Mouse (Mus musculus): ENCODE results near the gene Prkca. TPM values are rescaled to one million over a fixed set of nuclear protein-coding genes. Genes with fewer than 3 reads are reported as not detected.

Prkca gene
- total RNA-seq, 4 experiments from 2014 or later = 9.0 to 12.0 (median 10.6) TPM

- no peak for DNase-seq
Measured at GRCm38 (mm10) chr11:108260775-108261517, 82.8 kb downstream of the Prkca start.

GRCm38 (mm10) chr11:108259391-108259790 lies 84.3 kb downstream of the Prkca start:
- DNase-seq = no peak

DNA sequence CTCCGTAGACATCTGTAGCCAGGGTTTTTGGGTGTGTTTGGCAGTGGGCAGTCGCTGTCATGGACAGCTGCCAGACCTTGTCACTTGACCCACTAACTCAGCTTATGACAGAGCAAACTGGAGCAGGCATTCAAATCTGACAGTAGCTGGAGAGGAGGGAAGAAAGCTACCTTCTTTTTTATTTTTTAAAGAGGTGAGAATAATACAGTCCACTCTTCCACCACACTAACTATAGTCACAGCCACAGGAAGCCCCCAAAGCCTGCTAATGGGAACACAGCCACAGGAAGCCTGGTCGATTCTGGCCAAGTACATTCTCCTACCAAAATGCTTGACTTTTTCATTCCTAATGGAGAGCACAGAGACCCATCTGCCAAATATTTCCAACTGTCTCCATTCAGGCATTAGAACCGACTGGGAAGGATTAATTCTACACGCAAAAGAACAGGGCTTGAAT lies 84.9 kb downstream of the Prkca start:
- peak; percentile 46 for DNase-seq

DNA sequence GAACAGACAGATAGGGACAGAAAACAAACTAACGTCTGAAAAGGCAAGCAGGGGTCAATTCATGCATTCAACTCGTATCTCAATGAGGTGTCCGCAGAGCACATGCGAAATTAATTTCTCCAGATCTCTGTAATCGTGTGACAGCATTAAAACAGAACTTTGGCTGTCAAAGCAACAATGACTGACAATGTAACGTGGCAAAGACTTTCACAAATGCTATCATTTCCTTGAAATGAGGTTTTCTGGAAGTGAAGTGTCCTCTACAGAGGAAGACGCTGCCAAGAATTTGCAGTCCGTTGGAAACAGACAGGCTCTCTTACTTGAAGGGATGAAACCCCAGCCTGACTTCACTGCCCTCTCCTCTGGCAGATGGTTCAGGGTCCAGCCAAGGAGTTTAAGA lies 85.8 kb downstream of the Prkca start:
- DNase-seq = no peak

GRCm38 (mm10) chr11:108254681-108255080 lies 89.0 kb downstream of the Prkca start:
- DNase-seq = no peak

DNA sequence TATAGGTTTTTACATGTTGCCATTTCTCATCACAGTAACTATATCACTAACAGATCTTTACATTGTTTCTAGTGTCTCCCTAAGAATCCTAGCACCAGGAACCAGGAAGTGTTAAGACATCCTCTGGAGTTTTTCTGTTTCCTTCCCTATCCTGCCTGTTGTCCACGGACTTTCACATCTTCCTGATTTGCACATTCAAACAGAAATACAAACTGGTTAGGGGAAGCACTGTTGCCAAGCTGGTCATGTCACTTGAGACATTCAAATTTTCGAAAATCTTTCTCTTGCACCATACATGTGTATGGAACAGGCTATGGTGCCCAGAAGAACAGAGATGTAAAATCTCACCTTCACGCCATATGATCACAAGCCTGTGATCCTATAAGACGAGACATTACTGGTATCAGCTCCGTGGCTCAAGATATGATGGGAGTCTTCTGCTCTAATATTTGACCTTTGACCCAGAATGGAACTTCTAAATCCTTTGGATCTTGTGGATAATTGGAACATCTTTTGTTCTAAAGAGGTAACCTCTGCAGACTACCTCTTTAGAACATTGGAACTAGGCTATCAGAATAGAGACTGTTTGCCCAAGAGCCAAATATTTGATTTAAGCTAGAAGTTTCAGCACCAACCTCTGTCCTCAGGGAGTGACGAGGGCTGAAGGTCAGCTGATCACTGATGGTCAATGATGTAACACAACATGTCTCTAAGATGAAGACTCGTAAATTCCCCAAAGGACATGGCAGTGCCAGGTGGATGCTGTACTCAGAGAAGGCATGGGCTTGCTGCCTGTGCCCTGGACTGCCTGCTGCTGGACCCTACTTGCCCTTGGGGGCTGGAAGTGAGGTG lies 91.6 kb downstream of the Prkca start:
- no peak for DNase-seq

DNA sequence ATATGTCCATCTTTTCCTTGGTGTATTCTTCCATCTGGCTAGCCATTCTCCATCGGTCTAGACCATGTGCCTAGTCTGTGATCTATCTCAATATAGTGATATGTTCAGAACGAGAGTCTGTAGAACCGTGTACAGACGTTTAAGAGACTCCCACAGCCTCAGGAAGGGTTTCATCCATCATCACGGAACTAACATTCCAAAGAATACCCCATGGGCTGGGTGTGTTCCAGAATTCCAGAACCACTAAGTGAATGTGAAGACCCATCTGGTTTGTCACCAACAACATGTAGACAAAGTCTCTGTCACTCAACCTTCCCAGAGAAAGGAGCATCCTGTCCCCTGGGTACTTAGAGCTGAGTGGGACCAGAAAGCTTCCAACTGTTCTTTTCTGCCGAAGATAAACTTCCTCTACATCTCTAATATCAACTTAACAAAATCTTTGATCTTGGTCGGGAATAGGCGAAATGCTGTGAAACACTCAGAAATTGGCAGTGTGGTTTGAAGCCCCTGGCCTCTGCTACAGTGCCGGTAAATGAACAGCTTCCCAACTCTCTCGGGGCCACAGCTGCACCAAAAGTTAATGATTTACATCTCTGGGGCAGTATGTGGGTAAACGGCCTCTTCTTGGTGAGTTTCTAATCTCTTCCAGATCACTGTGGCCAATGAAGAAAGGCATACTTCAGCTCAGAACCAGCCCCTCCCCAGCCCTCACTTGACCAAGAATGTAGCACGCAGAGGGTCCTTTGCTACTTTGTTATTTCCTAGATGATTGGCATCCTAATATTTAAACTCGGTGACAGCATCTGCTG lies 92.7 kb downstream of the Prkca start:
- DNase-seq = no peak

DNA sequence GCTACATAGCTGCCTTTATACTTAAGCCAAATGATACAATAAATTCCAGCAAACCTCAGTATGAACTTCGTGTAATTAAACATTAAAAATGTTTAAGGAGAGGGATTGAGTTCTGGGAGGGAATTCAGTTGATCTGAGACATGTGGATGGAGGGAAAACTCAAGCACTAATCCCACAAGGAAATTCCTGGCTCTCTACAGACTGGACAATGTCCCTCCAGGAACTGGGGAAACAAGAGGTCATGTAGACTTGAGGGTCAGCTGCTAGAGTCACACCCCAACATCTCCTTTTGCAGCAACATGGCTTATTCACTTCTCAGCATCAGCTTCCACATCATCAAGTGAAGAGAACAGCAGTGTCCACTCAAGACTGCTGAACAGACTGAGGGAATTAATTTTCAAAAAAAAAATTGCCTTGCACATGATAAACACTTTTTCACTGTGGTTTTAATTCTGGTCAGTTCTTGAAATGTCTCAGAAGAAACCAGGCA lies 93.5 kb downstream of the Prkca start:
- no peak for DNase-seq

GRCm38 (mm10) chr11:108249487-108249886 lies 94.2 kb downstream of the Prkca start:
- no peak for DNase-seq

GRCm38 (mm10) chr11:108249047-108249403 lies 94.7 kb downstream of the Prkca start:
- no peak for DNase-seq

DNA sequence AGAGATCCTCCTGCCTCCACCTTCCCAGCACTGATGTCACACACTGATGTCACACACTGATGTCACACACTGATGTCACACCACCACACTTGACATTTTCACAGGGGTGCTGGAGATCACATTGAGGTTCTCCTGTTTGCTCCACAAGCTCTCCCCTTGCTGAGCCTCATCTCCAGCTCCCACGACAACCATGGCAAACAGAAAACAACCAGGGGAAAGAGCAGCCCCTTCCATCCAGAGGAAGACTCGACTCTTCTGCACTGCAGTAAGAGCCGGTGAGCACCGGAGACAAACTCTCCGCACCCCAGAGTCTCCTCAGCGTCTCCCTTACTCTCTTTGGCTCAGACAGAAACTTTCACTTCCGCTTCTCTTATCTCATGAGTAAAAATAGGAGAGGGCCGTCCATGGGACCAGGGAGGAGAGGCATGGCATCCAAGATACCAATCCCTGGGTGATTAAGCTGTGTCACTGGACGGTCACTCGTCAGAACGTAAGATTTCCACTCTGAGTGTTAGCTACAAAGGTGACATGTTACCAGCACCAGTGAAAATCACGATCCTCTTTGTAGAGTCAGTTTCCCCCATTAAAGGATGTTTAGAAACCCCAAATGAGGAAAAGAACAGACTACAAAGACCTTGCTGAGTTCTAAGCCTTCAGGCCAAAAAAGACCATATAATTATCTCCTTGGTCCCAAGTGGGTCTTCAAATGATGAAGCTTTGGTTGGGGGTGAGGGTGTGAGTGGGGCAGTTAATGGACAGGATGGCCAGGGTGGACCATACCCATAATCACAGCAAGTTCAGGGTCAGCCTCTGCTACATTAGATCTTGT lies 95.3 kb downstream of the Prkca start:
- DNase-seq = no peak

DNA sequence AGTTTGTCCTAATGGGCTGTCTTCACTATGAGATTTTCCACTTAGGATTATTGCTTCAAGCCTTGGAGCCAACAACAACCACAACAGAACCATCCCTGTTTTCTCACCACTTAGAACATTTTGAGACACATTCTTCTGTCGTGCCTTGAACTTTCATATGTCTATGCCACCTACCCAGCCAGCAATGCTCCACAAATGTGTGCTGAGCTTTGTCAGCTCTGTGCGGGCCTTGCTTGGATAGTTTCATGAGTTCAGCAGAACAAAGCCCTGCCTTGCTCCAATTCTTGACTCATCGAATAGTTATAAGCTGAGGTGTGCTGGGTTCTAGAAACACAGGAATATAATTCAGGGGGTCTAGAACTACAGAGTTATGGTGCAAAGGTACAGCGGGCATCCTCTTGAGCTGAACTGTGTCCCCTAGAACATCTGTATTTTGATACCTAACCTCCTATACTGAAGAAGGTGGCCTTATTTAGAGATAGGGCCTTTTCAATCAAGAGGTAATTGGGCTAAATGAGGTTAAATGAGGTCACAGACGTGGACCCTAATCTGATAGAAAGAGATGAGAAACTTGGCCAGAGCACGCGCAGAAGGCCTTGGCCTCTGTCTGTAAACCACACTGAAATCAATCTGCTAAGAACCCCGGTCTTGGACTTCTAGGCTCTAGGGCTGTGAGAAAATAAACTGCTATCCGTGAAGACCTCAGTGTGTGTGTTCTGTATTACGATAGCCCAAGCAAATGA lies 96.4 kb downstream of the Prkca start:
- no peak for DNase-seq

DNA sequence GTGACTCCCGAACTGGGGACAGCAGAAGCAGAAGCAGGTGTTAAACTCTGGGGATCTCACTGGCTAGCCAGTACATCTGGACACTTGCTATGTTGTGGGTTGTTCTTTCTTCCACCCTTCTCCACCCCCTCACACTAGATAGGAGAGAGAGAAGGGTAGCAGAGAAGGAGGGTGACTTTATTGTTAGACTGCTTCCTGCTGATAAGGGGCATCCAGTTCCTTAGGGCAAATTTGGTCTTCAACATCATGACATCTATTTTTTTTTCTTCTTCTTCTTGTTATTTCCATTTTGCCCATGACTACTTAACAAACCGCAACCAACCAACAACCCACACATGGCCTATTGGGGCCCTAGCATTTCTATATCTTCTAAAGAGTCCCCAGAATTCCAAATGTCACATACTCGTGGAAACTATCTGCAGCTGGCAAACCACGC lies 97.4 kb downstream of the Prkca start:
- no peak for DNase-seq

GRCm38 (mm10) chr11:108244241-108244640 lies 99.5 kb downstream of the Prkca start:
- no peak for DNase-seq

DNA sequence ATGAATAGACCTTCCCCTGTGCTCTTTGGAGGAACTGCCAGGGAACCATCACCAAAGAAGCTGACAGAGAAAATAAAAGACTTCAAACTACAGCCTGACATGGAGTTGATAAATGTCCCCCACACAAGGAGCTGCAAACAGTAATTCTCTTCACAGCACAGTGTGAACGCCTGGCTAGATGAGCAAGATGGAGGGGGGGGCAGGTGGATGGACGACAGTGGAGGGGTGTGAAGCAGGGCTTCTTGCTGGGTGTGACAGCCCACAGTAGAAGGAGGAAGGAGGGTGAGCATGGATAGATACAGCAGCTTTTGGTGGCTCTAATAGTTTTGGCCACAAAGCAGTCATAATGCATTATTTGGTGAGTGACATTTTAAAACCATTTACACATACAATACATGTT lies 100.1 kb downstream of the Prkca start:
- DNase-seq = no peak

GRCm38 (mm10) chr11:108240924-108241498 lies 102.7 kb downstream of the Prkca start:
- DNase-seq = no peak

DNA sequence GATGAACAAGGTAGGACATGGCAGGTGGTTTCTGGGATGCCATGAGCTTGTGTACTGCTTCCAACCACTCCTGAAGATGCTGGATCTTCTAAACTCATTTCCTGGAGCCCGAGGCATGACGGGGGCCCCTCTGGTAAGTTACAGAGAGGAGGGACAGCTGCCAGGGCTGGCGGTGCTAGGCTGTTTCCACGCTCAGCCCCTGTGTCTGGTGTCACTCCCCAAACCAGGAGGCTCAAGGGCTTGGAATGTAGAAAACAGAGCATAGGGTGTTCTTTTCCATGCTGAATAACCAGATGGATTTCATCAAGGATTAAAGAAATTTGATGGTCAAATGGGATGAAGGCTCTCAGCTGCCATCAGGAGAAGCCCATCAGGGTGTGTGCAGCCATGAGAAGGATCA lies 104.6 kb downstream of the Prkca start:
- no peak for DNase-seq

DNA sequence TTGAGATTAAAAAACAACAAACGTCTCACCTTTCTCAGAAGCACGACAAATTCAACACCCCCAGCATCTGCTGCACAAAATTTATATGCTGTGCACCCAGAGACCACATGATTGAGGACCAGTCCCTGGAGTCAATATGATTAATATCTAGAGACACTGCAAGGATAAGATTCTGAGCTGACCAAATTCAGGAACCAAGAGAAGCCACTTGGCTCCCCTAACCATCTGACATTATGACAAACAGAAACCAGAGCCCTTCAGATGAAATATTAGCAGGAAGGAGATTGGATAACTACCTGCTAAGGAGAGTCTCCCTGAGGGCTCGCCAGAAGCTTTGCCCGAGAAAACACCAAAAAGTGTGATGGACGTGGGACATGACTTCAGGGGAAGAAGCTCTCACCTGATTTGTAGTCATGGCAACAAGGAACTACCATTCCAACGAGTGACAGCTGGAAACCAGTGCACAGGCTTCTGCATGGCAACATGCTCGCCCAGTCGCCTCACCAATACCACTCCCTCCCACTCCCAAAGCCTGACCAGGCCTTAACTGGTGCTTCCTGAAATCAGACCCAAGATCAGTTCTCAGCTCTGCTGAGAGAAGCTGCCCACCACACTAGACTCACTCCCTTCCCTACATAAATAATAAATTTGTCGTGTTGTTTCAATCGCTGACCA lies 106.8 kb downstream of the Prkca start:
- DNase-seq = no peak

DNA sequence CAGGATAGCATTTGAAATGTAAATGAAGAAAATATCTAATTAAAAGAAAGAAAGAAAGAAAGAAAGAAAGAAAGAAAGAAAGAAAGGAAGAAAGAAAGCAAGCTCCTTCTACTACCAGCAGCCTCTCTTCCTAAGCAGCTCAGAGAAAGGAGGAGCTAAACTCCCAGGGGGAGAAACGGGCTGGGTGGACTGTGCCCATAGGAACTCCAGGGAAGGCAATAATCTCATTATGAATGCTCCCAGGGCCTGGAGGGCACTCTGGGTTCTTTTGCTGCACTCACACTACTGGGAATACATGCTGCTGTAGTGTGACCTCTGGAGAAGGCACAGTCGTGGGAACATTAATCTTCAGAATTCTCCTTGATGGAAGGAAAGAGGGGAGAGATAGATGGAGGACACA lies 107.5 kb downstream of the Prkca start:
- DNase-seq = no peak

DNA sequence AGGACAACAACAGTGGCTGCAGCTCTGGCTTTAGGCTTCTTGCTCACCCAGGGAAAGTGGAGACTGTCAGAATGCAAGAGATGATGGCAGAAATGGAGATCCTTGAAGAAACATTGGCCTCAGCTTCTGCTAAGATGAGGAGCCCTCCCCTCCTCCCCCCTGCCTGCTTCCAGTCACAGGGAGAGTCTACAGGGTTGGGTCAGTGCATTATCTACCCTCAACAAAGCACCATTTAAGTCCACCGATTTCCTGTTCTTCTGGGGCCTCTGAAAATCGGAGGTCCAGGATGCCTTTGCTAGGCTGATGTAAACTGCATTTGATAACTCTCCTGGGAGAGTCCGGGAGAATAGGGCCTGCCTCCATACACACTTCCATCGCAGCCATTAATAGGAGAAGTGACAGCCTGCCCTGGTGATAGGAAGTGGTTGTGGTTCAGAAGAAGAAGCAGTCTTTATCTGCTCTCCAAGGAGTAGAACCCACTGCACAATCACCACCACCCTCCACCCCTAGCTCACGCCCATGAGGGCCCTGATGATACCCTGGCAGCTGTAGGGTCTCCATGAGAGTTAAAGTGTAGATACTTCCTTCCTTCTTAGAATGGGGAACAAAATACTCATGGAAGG lies 108.5 kb downstream of the Prkca start:
- no peak for DNase-seq
